Comparison of ENCODE assay signal across 9 mouse cellular contexts in the genomic region with DNA sequence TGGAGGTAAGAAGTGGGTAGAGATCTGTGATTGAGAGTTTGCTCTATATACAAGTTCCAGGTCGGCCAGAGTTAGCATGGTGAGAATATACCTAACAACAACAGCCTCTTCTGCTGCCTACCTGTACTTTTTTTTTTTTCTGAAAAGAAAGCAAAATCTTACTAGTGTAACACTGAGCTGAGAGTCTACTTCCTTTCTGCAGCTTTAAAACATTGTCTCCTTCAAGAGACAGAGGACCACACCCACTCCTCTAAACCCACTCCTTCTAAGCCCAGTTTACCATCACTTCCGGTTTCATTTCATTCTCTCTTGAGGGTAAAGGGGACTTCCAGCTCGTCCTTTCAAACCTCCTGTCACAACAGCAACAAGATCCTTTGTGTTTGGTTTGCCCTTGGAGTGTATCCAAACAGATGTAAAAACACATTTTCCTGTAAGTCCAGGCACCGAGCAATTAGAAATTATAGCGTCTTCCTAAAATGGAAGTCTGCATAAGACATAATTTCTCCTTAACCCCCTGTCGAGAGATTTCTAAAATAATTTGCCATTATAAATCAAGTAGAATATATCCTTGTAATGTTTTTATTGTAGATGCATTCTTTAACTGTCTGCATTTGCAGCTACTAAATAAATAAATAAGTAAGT. TPM values are rescaled to one million over a fixed set of nuclear protein-coding genes. Genes with fewer than 3 reads are reported as not detected.
DNase-seq lines count a peak whose midpoint lies in the region; ATAC-seq lines count a peak whose summit lies in the region.
"Had no signal": no experiment of that assay in that cellular context is flagged by ENCODE, and none has a peak within 500 bp of the region (broad histone marks: within the 10 kb centered on the region; RNA-seq: fewer than 3 reads in every experiment).

No protein-coding gene starts in this region.

- no peak overlapping the region for H3K4me3 ChIP-seq in embryonic facial prominence, embryonic 14.5 days (ENCODE audit: low read depth, low read length)
- no peak overlapping the region for H3K4me3 ChIP-seq in embryonic facial prominence, embryonic 10.5 days
- no peak overlapping the region for H3K4me3 ChIP-seq in hindbrain, embryonic 11.5 days (ENCODE audit: low read depth, low read length)
- no peak overlapping the region for H3K4me3 ChIP-seq in forebrain, embryonic 12.5 days (replicated peaks)
- H3K4me3 ChIP-seq: neural tube, embryonic 12.5 days had no signal

- no peaks in the 10 kb centered on the region for H3K9me3 ChIP-seq in embryonic facial prominence, embryonic 14.5 days (ENCODE audit: control insufficient read depth, low read length)
- H3K9me3 ChIP-seq in embryonic facial prominence, embryonic 10.5 days, result no peaks in the 10 kb centered on the region
- no peaks in the 10 kb centered on the region for H3K9me3 ChIP-seq in hindbrain, embryonic 11.5 days (ENCODE audit: control insufficient read depth, low read length)
- no peaks in the 10 kb centered on the region for H3K9me3 ChIP-seq in forebrain, embryonic 12.5 days
- H3K9me3 ChIP-seq: neural tube, embryonic 12.5 days had no signal

- peaks cover 5% of the 10 kb centered on the region; the same call in 1 of the 2 replicates for H3K4me1 ChIP-seq in embryonic facial prominence, embryonic 14.5 days (ENCODE audit: control insufficient read depth, insufficient read depth, low read length)
- H3K4me1 ChIP-seq in embryonic facial prominence, embryonic 10.5 days, result peaks cover 10% of the 10 kb centered on the region
- no peaks in the 10 kb centered on the region for H3K4me1 ChIP-seq in hindbrain, embryonic 11.5 days (replicated peaks; ENCODE audit: control insufficient read depth, insufficient read depth, low read length)
- H3K4me1 ChIP-seq in forebrain, embryonic 12.5 days, result peaks cover 7% of the 10 kb centered on the region

- peak; percentile 26 for DNase-seq in embryonic facial prominence, embryonic 14.5 days (ENCODE audit: low spot score)
- DNase-seq in embryonic facial prominence, embryonic 10.5 days (ENCODE audit: low spot score), result no peak
- DNase-seq in A20 (ENCODE audit: low read depth, low spot score), result peak; percentile 89
- peak; percentile 25 for DNase-seq in c-Kit-positive CD71-negative TER-119-negative erythroid progenitor cells, embryonic 14.5 days (ENCODE audit: low read depth)
- peak; percentile 55 for DNase-seq in lung, postnatal 25 days (ENCODE audit: low spot score)
- no peak for DNase-seq in hindbrain, embryonic 11.5 days (ENCODE audit: low spot score)
- no peak for DNase-seq in layer of hippocampus, adult 9-10 months (ENCODE audit: low spot score)

- 52% methylated on average over 6 of the region's 6 CpGs for WGBS in embryonic facial prominence, embryonic 14.5 days
- 70% methylated on average over 6 of the region's 6 CpGs for WGBS in embryonic facial prominence, embryonic 10.5 days
- 76% methylated on average over 6 of the region's 6 CpGs for WGBS in hindbrain, embryonic 11.5 days
- WGBS in forebrain, embryonic 12.5 days, result 75% methylated on average over 6 of the region's 6 CpGs

- H3K27me3 ChIP-seq in embryonic facial prominence, embryonic 14.5 days (replicated peaks; ENCODE audit: control insufficient read depth, insufficient read depth, low read length), result no peaks in the 10 kb centered on the region
- H3K27me3 ChIP-seq in embryonic facial prominence, embryonic 10.5 days (replicated peaks; ENCODE audit: low read depth, poor library complexity, severe bottlenecking), result no peaks in the 10 kb centered on the region
- no peaks in the 10 kb centered on the region for H3K27me3 ChIP-seq in hindbrain, embryonic 11.5 days (ENCODE audit: control insufficient read depth, insufficient read depth, low read length)
- H3K27me3 ChIP-seq in forebrain, embryonic 12.5 days, result no peaks in the 10 kb centered on the region
- H3K27me3 ChIP-seq: neural tube, embryonic 12.5 days had no signal

- no peak for ATAC-seq in embryonic facial prominence, embryonic 14.5 days (ENCODE audit: low read depth)
- no peak for ATAC-seq in hindbrain, embryonic 11.5 days (ENCODE audit: low FRiP score)
- no peak for ATAC-seq in forebrain, embryonic 12.5 days (ENCODE audit: low FRiP score)

- no peak overlapping the region for H3K27ac ChIP-seq in embryonic facial prominence, embryonic 14.5 days (replicated peaks; ENCODE audit: low read depth, low read length)
- H3K27ac ChIP-seq in embryonic facial prominence, embryonic 10.5 days (replicated peaks), result no peak overlapping the region
- H3K27ac ChIP-seq in hindbrain, embryonic 11.5 days (ENCODE audit: low read depth, low read length), result no peak overlapping the region
- H3K27ac ChIP-seq in forebrain, embryonic 12.5 days, result no peak overlapping the region
- H3K27ac ChIP-seq: neural tube, embryonic 12.5 days had no signal

- H3K36me3 ChIP-seq in embryonic facial prominence, embryonic 14.5 days (ENCODE audit: control insufficient read depth, insufficient read depth, low read length), result peaks cover 8% of the 10 kb centered on the region
- peaks cover 9% of the 10 kb centered on the region for H3K36me3 ChIP-seq in embryonic facial prominence, embryonic 10.5 days (replicated peaks)
- no peaks in the 10 kb centered on the region for H3K36me3 ChIP-seq in hindbrain, embryonic 11.5 days (ENCODE audit: control insufficient read depth, insufficient read depth, low read length)
- H3K36me3 ChIP-seq in forebrain, embryonic 12.5 days (replicated peaks), result peaks cover 8% of the 10 kb centered on the region

- no peak overlapping the region for H3K4me2 ChIP-seq in embryonic facial prominence, embryonic 14.5 days (ENCODE audit: low read depth, low read length)
- H3K4me2 ChIP-seq in hindbrain, embryonic 11.5 days (replicated peaks; ENCODE audit: low read depth, low read length), result no peak overlapping the region
- no peak overlapping the region for H3K4me2 ChIP-seq in forebrain, embryonic 12.5 days
- H3K4me2 ChIP-seq: neural tube, embryonic 12.5 days had no signal

- no peak overlapping the region for H3K9ac ChIP-seq in embryonic facial prominence, embryonic 14.5 days (ENCODE audit: low read depth, low read length)
- no peak overlapping the region for H3K9ac ChIP-seq in hindbrain, embryonic 11.5 days (ENCODE audit: low read depth, low read length)
- no peak overlapping the region for H3K9ac ChIP-seq in forebrain, embryonic 12.5 days
- H3K9ac ChIP-seq: neural tube, embryonic 12.5 days had no signal

RNA-seq across cellular contexts. Expression of gene Tfam, which starts 1.5 kb away (rescaled TPM):
- 56.5 and 64.1 TPM in 2 replicates for polyA plus RNA-seq in embryonic facial prominence, embryonic 14.5 days (2014; fragmentation: Nextera tagmentation; extraction: Ambion mirVana)
- polyA plus RNA-seq in embryonic facial prominence, embryonic 10.5 days (2016; fragmentation: Nextera tagmentation; extraction: Ambion mirVana), result 87.8 and 88.0 TPM in 2 replicates
- polyA plus RNA-seq in hindbrain, embryonic 11.5 days (2014; fragmentation: Nextera tagmentation; extraction: Ambion mirVana), result 93.9 and 101 TPM in 2 replicates
- polyA plus RNA-seq in forebrain, embryonic 12.5 days (2016; fragmentation: Nextera tagmentation; extraction: Ambion mirVana), result 81.1 and 87.0 TPM in 2 replicates

RNA-seq across cellular contexts. Expression of gene Ube2d1, which starts 45.5 kb away (rescaled TPM):
- polyA plus RNA-seq in embryonic facial prominence, embryonic 14.5 days (2014; fragmentation: Nextera tagmentation; extraction: Ambion mirVana), result 72.8 and 80.1 TPM in 2 replicates
- 101 and 107 TPM in 2 replicates for polyA plus RNA-seq in embryonic facial prominence, embryonic 10.5 days (2016; fragmentation: Nextera tagmentation; extraction: Ambion mirVana)
- polyA plus RNA-seq in hindbrain, embryonic 11.5 days (2014; fragmentation: Nextera tagmentation; extraction: Ambion mirVana), result 192 and 221 TPM in 2 replicates
- 136 and 153 TPM in 2 replicates for polyA plus RNA-seq in forebrain, embryonic 12.5 days (2016; fragmentation: Nextera tagmentation; extraction: Ambion mirVana)

Comparison
In these comparisons a context has a peak if more than half of its experiments do, and no peak if none do; other contexts are left out.
1. DNase-seq: peak in embryonic facial prominence, embryonic 14.5 days (single experiment), A20 (single experiment), c-Kit-positive CD71-negative TER-119-negative erythroid progenitor cells, embryonic 14.5 days (single experiment) and lung, postnatal 25 days (single experiment); none in embryonic facial prominence, embryonic 10.5 days (single experiment), hindbrain, embryonic 11.5 days (single experiment) and layer of hippocampus, adult 9-10 months (single experiment).